Mouse (Mus musculus) midbrain, postnatal 0 days (tissue): ENCODE data around the gene Copb1. TPM values are rescaled to one million over a fixed set of nuclear protein-coding genes. Genes with fewer than 3 reads are reported as not detected.

ENCODE experiments used
- ATAC-seq: fragments of 200-750 bp; cut with Nextera tagmentation; 2 replicates; pipeline ENCODE4 v1.8.0; 2017; ENCODE audit warnings: moderate number of reproducible peaks, mild to moderate bottlenecking, moderate TSS enrichment, moderate library complexity; ENCODE audit not compliant: low FRiP score
- DNase-seq: peaks from one replicate; pipeline ENCODE4 v3.0.0-alpha.2; 2015; ENCODE audit warnings: low spot score
- H3K27ac ChIP-seq: fragments of 300-500 bp; sonication (generic); 2 replicates; pipeline ENCODE4 v1.5.1; 2014; ENCODE audit warnings: low read depth, mild to moderate bottlenecking, low read length, mixed read lengths
- H3K27me3 ChIP-seq: fragments of 300-500 bp; sonication (generic); 2 replicates; pipeline ENCODE4 v1.6.1; 2014; ENCODE audit warnings: low read length, control low read depth, mixed read lengths; ENCODE audit not compliant: insufficient read depth
- H3K36me3 ChIP-seq: fragments of 300-500 bp; sonication (generic); 2 replicates; pipeline ENCODE4 v1.6.1; 2014; ENCODE audit warnings: low read length, control low read depth, mixed read lengths; ENCODE audit not compliant: insufficient read depth
- H3K4me1 ChIP-seq: fragments of 300-500 bp; sonication (generic); 2 replicates; pipeline ENCODE4 v1.6.1; 2014; ENCODE audit warnings: mild to moderate bottlenecking, control low read depth, antibody characterized with exemption, low read length, mixed read lengths; ENCODE audit not compliant: insufficient read depth
- H3K4me2 ChIP-seq: fragments of 300-500 bp; sonication (generic); 2 replicates; pipeline ENCODE4 v1.6.1; 2014; ENCODE audit warnings: low read depth, mild to moderate bottlenecking, low read length, mixed read lengths; ENCODE audit not compliant: poor library complexity, severe bottlenecking
- H3K4me3 ChIP-seq: fragments of 300-500 bp; sonication (generic); 2 replicates; pipeline ENCODE4 v1.5.1; 2014; ENCODE audit warnings: low read depth, mild to moderate bottlenecking, low read length, moderate library complexity
- H3K9ac ChIP-seq: fragments of 300-500 bp; sonication (generic); replicated peaks from 2 replicates; pipeline ENCODE4 v1.6.1; 2014; ENCODE audit warnings: mild to moderate bottlenecking, low read length, moderate library complexity, mixed read lengths; ENCODE audit not compliant: poor library complexity, severe bottlenecking
- H3K9me3 ChIP-seq: fragments of 300-500 bp; sonication (generic); 2 replicates; pipeline ENCODE4 v1.6.1; 2016; ENCODE audit warnings: low read length, control low read depth
- CTCF ChIP-seq: IDR thresholded peaks from 2 replicates; pipeline ENCODE4 v1.5.1; 2016; ENCODE audit warnings: antibody characterized with exemption, mild to moderate bottlenecking
- WGBS: fragments of 180-500 bp; shearing (Covaris S2); extraction: QIAGEN DNeasy Blood & Tissue Kit; methylation state at CpG from one replicate; pipeline ENCODE4 v1.1.7; 2014; 5-methylcytosine and 5-hydroxymethylcytosine counted together
- polyA plus RNA-seq: library from polyadenylated mRNA; unstranded; fragments of >200 nt; fragmentation: Nextera tagmentation; extraction: Ambion mirVana; gene quantifications from 2 replicates; pipeline ENCODE4 v1.2.1, GENCODE M21; 2015
- total RNA-seq: library from RNA; depleted of rRNA; stranded (reverse); fragments of >200 nt; gene quantifications from 2 replicates; pipeline ENCODE4 v1.2.3, GENCODE M21; 2014

Gene Copb1
- total and polyA plus RNA-seq, 2 experiments from 2014 or later: 47.1 to 65.1 TPM

- no peak overlapping the region for H3K4me3 ChIP-seq
- H3K27me3 ChIP-seq: no peaks in the 10 kb centered on the region
- no peaks in the 10 kb centered on the region for H3K4me1 ChIP-seq
- H3K27ac ChIP-seq: no peak overlapping the region
- H3K4me2 ChIP-seq: no peak overlapping the region
- H3K36me3 ChIP-seq: peaks cover 48% of the 10 kb centered on the region
- WGBS: 97% methylated on average over 3 of the region's 3 CpGs
- no peak overlapping the region for H3K9ac ChIP-seq
- no peak for ATAC-seq
- TF ChIP-seq CTCF: no peak
- no peak for DNase-seq
- no peaks in the 10 kb centered on the region for H3K9me3 ChIP-seq
These were observed 22.7 kb downstream of the Copb1 start for GRCm38 (mm10) chr7:114231857-114232256.

- H3K4me2 ChIP-seq: no peak overlapping the region
- H3K9ac ChIP-seq: no peak overlapping the region
- no peaks in the 10 kb centered on the region for H3K9me3 ChIP-seq
- peaks cover 36% of the 10 kb centered on the region for H3K36me3 ChIP-seq
- TF ChIP-seq CTCF: no peak
- WGBS: 88% methylated on average over 1 of the region's 1 CpGs
- H3K27me3 ChIP-seq: no peaks in the 10 kb centered on the region
- H3K4me3 ChIP-seq: no peak overlapping the region
- no peak for ATAC-seq
- no peaks in the 10 kb centered on the region for H3K4me1 ChIP-seq
- DNase-seq: no peak
- no peak overlapping the region for H3K27ac ChIP-seq
These were observed 28.0 kb downstream of the Copb1 start for GRCm38 (mm10) chr7:114226521-114226920.

- TF ChIP-seq CTCF: no peak
- ATAC-seq (no peak), DNase-seq (no peak)
- Histone ChIP-seq H3K4me3 (no peak overlapping the region), H3K9ac (no peak overlapping the region), H3K27ac (no peak overlapping the region), H3K9me3 (no peaks in the 10 kb centered on the region), H3K36me3 (peaks cover 29% of the 10 kb centered on the region), H3K4me1 (no peaks in the 10 kb centered on the region), H3K27me3 (no peaks in the 10 kb centered on the region), H3K4me2 (no peak overlapping the region)
- WGBS: 93% methylated on average over 4 of the region's 4 CpGs
These were observed 34.1 kb downstream of the Copb1 start for GRCm38 (mm10) chr7:114220433-114220832.

- 80% methylated on average over 2 of the region's 2 CpGs for WGBS
These were observed 37.6 kb downstream of the Copb1 start for GRCm38 (mm10) chr7:114216908-114217307.

GRCm38 (mm10) chr7:114214385-114214784 is 40.1 kb downstream of the Copb1 start:
- WGBS: 89% methylated on average over 1 of the region's 1 CpGs
- Histone ChIP-seq H3K27me3 (no peaks in the 10 kb centered on the region), H3K4me3 (no peak overlapping the region), H3K36me3 (peaks cover 26% of the 10 kb centered on the region), H3K4me2 (no peak overlapping the region), H3K9me3 (no peaks in the 10 kb centered on the region), H3K9ac (no peak overlapping the region), H3K27ac (no peak overlapping the region), H3K4me1 (no peaks in the 10 kb centered on the region)
- ATAC-seq (no peak), DNase-seq (no peak)
- no peak for TF ChIP-seq CTCF

More at GRCm38 (mm10) chr7:114216908-114217307, 37.6 kb downstream of the Copb1 start:
- DNase-seq (no peak), ATAC-seq (no peak)
- Histone ChIP-seq H3K27ac (no peak overlapping the region), H3K4me1 (no peaks in the 10 kb centered on the region), H3K9me3 (no peaks in the 10 kb centered on the region), H3K4me3 (no peak overlapping the region), H3K27me3 (no peaks in the 10 kb centered on the region), H3K4me2 (no peak overlapping the region), H3K36me3 (peaks cover 37% of the 10 kb centered on the region), H3K9ac (no peak overlapping the region)
- no peak for TF ChIP-seq CTCF

- no peak overlapping the region for H3K27ac ChIP-seq
- WGBS: 58% methylated on average over 2 of the region's 2 CpGs
- DNase-seq (peak; percentile 83), ATAC-seq (no peak)
- H3K36me3 ChIP-seq: peaks cover 25% of the 10 kb centered on the region
- H3K4me3 ChIP-seq: no peak overlapping the region
- no peak overlapping the region for H3K9ac ChIP-seq
- H3K27me3 ChIP-seq: no peaks in the 10 kb centered on the region
- H3K4me1 ChIP-seq: no peaks in the 10 kb centered on the region
- no peaks in the 10 kb centered on the region for H3K9me3 ChIP-seq
- TF ChIP-seq CTCF: peak; percentile 78
- no peak overlapping the region for H3K4me2 ChIP-seq
These were observed 41.0 kb downstream of the Copb1 start for GRCm38 (mm10) chr7:114213537-114213936.
